Mouse (Mus musculus): ENCODE measurements around the gene Ndufa11.

DNA sequence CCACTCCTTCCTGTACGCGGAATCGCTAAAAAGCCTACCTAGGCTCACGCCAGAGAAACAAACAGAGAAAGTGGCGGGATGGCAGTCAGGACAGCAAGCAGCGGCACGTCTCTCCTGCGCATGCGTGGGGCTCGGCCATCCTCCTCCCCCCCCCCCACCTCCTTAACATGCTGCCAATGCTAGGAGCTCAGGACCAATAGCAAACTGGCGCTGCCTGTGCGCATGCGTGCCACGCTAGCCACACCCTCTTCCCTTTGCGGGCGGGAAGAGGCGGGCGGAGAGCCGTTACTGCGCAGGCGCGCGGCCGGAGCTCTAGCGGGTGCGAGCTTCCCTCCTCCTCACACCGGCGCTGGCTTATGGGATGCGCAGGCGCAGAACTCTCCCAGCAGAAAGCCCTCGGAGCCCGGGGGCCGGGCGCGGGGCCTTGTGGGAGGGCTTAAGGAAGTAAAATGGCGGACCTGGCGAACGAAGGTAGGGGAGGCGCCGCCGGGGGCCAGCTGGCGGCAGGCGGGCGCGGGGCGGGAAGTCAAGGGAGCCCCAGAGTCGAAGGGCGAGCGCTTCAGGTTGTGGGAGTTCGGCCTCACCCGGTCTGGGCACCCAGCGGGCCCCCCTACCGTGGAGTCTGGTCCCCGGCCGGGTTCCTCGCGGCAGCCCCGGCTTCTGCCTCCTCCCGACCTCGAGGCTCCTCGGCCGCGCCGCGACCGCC, 44.5 kb upstream of the Ndufa11 start, which contains the start of gene Ranbp3:
- TF ChIP-seq CTCF (IDR thresholded peaks at IDR 0.05): no peak
- no peak for TF ChIP-seq EP300 (IDR thresholded peaks at IDR 0.05)

Measured in lung, postnatal 0 days (tissue).